Mouse (Mus musculus): Measurements from ENCODE around the gene Olfr1045.
"Not testable (repeated sequence)": the region's sequence is repeated elsewhere in the genome, so short reads cannot be mapped to it uniquely, and the experiment has no call there.

Gene Olfr1045

DNA sequence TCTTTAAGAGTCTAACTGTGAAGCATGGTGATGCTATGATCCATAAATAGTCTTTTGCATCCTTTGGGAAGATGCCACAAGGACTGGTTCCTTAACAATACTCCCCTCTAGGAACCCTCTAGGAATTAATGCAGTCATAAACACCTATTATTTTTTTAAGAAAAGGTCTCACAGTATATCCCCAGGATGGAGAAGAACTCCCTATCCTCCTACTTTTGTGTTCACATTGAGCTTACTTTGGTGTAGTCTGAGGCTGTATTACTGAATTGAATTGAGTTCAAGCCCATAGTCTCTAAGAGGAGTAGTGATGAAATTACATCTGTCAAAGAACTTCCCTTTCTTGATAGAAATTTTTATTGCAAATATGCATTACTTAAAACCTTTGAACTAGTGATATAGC is at the start of gene Olfr1045:
Gene Olfr1045 (minus strand): TSS at position 101 of the 400 bp plus-strand sequence.
- DNase-seq: no peak

DNA sequence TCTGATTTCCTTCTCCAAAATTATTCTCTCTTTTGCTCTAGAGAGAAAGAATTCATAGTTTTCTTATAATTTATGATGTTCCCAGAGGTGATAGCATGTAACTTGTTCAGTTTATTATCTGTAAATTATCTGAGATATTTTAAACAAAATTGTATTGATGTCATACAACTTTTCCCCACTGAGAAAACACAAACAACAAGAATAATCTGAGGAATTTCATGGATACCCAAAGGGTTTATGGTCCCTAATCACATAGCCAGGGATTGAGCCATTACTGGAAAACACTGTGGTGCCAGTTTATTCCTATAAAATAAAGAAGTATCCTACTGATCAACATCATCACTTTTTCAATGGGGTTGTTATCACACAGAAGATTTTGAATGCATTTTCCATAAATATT is 37.4 kb upstream of the Olfr1045 start, which contains the start of gene Olfr1048:
Gene Olfr1048 (minus strand): TSS at position 101 of the 400 bp plus-strand sequence.
- no peak for DNase-seq

DNA sequence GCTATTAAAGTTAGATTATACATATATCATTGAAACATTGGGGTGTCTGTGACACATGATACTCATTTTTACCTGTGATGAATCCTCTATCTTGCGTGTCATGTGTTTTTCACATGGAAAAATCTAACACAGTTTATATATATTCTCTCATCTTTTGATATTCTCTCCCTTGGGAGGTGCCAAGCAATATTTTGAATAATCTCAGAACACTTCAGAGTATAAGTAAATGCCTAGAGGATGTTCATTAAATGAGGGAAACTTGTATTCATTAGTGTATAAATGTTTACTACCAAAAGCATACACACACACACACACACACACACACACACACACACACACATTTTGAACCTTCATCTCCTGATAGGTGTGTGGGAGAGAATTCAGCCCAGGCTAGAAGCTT is 28.5 kb upstream of the Olfr1045 start, which contains the start of gene Olfr1047:
Gene Olfr1047 (minus strand): TSS at position 101 of the 400 bp plus-strand sequence.
- no peak for DNase-seq

DNA sequence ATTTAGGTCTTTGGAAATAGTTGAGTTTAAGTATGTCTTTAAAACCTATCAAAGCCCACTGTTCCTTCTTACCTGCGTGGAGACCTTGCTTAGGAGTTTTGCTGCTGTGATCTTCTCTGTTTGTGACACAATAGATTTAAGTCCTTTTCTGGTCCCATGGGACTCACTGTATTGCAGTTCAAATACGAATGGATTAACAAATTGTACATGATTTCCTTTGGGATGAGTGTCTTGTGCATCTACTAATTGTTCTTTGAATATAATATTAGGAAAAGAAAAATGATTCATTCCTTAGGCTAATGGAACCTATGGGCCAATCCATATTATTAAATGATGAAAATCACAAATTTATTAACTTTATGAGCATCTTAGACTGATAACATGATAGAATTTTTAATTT is 16.4 kb upstream of the Olfr1045 start, which contains the start of gene Olfr1046:
Gene Olfr1046 (minus strand): TSS at position 101 of the 400 bp plus-strand sequence.
- no peak for DNase-seq

DNA sequence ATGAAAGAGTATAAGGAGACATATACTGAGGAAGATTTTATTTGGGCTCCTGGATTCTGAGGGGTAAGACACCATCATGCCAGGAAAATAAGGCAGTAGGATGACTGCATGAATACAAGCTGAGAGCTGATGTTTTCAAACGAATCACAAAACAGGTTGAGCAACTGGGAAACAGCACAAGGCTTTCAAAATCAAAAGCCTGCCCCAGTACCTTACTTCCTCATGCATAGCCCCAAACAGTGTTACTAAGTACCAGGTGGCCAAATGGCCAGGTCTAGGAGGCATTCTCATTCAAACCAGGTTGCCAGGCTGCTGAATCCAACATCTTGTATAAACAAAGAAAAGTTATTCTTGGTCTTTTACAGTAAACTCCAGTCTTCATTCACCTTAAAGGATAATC is 6.9 kb downstream of the Olfr1045 start:
- no peak for DNase-seq

DNA sequence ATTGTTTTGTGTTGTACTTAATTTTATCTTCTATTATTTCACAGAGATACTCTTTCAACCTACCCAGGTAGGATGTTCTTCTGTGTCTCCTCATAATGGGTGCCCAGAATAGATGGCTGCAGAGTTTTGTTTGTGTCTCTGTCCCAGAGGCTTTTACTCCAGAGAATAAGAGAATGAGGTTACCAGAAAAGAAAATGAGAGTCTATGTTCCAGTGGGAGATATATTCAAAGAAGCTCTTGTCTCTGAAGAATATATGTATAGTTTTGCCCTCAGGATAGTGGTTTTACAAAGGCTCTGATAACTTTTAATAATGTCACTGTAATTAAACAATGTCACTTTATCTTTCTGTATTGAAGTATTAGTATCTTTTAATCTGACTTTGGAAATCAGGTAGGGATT is 17.2 kb downstream of the Olfr1045 start, which contains the start of gene Olfr52:
Gene Olfr52 (minus strand): TSS at position 101 of the 400 bp plus-strand sequence.
- no peak for DNase-seq

DNA sequence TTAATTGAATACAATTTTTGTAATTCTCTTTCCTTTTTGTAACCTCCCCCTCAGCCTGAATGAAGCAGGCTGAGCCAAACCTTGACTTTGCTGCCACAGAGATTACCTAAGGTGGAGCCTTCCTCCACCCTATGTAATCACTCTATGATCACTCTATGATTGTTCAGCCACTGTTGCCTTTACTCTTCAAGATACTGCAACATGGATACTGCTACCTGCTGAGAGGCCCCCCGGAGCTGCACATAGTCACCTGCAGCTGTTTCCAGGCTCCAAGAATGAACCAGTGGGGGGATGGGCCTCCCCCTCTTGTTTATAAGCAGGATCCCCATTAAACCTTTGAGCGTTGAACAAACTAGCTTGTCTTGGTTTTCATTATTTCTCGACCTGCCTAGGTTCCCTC is 22.9 kb downstream of the Olfr1045 start:
- DNase-seq: no peak

DNA sequence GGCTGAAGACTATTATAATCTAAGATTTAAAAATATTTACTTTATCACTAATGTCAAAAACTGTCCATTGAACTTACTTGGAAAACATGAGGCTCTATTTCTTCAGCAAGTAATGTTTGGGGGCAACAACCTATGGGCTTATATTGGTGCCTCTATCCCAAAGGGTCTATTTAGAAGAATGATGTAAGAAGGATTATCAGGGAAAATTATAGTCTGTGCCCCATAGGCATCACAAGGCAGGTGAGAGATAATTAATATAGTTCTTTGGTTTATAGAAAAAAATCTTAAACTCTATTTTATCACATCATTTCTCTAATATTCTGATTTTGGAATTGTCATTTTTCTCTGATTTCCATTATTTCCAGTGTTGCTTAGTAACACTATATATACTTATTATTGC is 25.1 kb downstream of the Olfr1045 start, which contains the start of gene Olfr1044:
Gene Olfr1044 (minus strand): TSS at position 101 of the 400 bp plus-strand sequence.
- DNase-seq: no peak

DNA sequence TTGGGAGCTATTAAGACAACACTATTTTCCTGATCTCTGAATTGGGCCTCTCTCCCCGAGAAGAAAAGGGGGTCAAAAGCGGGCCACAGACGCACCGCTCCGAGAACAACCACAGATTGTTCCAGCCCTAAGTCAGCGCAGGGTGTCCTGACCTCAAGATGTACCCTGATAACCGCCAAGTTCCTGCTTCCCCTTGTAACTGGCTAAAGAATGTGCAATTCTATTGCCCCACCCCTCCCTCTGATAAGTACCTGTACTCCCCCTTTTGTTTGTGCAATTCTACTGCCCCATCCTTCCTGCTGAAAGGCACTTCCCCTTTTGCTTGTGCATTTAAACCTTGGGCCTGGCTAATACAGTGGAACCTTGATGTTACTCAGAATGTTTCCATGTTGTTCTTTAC is 27.4 kb downstream of the Olfr1045 start:
- DNase-seq: not testable (repeated sequence)

DNA sequence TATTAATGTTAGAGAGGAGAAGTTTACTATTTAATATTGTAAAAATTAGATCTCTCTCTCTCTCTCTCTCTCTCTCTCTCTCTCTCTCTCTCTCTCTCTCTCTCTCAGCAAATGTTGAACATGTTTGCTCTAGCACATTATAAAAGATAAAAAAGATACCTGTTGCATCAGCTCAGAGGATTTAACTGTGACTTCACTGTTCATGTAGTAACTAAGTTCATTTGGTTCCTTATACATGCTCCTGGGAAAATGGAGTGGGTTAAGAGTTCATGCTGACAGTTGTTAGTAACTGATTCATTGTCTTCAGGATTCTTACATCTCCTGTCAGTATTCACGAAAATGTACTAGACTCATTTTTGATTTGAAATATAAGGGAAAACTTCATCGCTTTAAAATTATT is 35.4 kb downstream of the Olfr1045 start, which contains the start of gene Olfr1043:
Gene Olfr1043 (minus strand): TSS at position 101 of the 400 bp plus-strand sequence.
- no peak for DNase-seq

DNA sequence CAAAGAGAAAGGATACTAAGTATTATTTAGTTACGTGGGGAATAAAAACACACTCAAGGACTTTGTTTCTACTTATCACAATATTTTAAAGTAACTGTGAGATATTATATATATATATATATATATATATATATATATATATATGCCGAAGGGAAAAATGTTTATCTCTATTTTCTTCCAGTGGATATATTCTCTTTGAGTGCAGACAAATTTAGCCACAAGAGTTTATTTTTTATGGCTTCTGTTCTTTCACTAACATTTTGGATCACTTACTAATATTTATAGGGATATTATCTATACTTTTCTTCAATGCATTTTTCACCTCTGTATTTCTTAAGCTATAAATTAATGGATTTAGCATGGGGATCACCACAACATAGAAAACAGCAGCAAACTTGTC is 41.1 kb downstream of the Olfr1045 start, which contains the start of gene Olfr1042:
Gene Olfr1042 (minus strand): TSS at position 101 of the 400 bp plus-strand sequence.
- DNase-seq: no peak

DNA sequence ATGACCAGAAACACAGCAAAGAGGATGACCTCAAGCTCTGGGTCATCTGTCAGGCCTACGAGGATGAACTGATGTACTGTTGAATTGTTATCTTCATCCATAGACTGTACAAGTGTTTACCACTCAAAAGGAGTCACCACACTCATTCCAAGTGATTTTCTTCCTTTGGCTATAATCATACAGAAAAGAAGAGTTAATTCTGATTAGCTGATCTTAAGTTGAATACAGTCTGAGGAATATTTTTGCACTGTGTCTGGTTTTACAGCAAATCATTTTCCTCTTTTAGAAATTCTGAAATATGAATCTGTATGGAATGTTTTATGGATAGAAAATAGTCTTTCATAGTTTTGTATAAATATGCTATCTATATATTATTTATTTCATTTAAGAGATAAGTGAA is 56.2 kb downstream of the Olfr1045 start, which contains the start of gene Olfr1040:
Gene Olfr1040 (minus strand): TSS at position 101 of the 400 bp plus-strand sequence.
- no peak for DNase-seq

All from right cerebral cortex, postnatal 25 days (tissue).